Mouse (Mus musculus) gastrocnemius, adult 8-10 months (tissue): ENCODE measurements around the gene 4930564D02Rik. TPM values are rescaled to one million over a fixed set of nuclear protein-coding genes. Genes with fewer than 3 reads are reported as not detected.
A peak's percentile ranks its signal among the peaks of the same experiment; 100 is the strongest.

Experiments used
- DNase-seq, 2 experiments: peaks; one replicate each; pipeline ENCODE4 v3.0.0; 2022; ENCODE audit warnings: low spot score in 2 of 2
- total RNA-seq, 4 experiments: library from RNA; stranded (reverse); gene quantifications; 2 replicates each; pipeline ENCODE4 v1.2.4; 2022

The 4930564D02Rik gene
- total RNA-seq, 4 experiments from 2014 or later, result not detected

DNA sequence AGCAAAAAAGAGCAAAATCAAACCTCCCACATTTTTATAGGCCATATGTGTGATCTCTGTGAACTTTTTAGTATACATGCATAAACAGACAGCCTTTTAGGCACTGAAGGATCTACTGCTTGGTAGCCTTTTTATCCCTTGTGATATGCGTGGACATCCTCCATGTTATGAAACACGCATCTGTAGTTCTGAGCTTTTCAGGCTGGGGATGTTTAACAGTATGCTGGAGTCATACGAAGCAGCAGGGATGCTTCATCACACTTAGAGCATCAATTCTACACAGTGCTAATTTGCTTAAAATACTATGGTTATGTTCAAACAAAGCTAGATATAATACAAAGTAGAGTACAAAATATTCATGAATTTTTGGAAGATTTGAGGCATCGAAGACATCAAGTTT, 39.2 kb downstream of the 4930564D02Rik start:
- no peak for DNase-seq

GRCm38 (mm10) chr3:105113859-105114258, 47.2 kb downstream of the 4930564D02Rik start:
- DNase-seq, result no peak

GRCm38 (mm10) chr3:105114269-105114668, 47.6 kb downstream of the 4930564D02Rik start:
- peak in 1 of 2 experiments; percentile 35 for DNase-seq

- DNase-seq, result peak; percentile 10 to 20
Measured at GRCm38 (mm10) chr3:105116596-105116995, 50.0 kb downstream of the 4930564D02Rik start.

DNA sequence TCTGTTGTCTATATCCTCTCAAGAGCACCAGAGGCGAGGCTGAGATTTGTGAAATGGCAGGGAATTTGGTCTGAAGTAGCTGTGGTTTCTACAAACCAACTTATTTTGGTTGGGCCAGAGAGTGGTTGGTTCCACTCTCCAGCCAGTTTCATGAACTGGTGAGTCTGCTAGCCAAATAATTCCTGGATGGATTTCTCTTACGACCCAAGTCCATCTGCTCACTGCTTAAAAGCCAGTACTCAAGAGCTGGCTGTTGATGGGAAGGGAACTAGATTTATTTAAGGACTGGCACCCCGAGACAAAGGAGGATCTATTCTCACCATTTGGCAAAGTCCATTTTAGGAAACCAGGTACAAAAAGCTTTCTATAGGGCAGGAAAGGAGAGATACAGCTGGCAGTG, 57.1 kb downstream of the 4930564D02Rik start:
- DNase-seq, result no peak

DNA sequence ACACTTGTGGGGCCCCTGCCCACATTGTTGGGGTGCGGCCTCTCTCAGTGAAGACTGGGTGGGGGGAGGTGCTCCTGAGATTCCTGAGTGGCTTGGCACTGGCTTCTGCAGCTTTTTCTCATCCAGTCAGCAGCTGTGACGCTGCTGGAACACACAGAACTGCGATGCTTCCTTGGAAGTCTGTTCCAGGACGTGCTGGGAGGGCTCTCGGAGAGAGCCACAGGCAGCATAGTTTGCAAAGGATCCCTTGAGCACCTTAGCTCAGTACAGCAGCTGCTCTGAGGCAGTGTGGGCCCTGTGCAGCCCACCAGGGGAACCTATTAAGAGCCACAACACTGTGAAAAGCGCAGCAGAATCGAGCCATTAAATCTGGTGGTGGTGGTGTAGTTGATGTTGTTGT, 61.2 kb downstream of the 4930564D02Rik start:
- no peak for DNase-seq

Other genes starting within 250 kb of the 4930564D02Rik start
- under 1 TPM; 0.32 to 0.92 (median 0.54) TPM for gene Mov10, start 248.3 kb upstream of the 4930564D02Rik start, total RNA-seq
- gene St7l, start 202.8 kb upstream of the 4930564D02Rik start, total RNA-seq, result 10 to 100 TPM; 18.3 to 27.3 (median 21.0) TPM
- 10 to 100 TPM in 3 of 4 experiments, 1 to 10 TPM in 1; 9.9 to 16.3 (median 14.5) TPM for gene Capza1, start 202.3 kb upstream of the 4930564D02Rik start, total RNA-seq
- under 1 TPM; 0.07 to 0.46 (median 0.10) TPM for gene Wnt2b, start 104.9 kb upstream of the 4930564D02Rik start, total RNA-seq
- 1 to 10 TPM; 2.7 to 5.5 (median 4.0) TPM for gene Cttnbp2nl, start 13.7 kb upstream of the 4930564D02Rik start, total RNA-seq